In the genomic region with DNA sequence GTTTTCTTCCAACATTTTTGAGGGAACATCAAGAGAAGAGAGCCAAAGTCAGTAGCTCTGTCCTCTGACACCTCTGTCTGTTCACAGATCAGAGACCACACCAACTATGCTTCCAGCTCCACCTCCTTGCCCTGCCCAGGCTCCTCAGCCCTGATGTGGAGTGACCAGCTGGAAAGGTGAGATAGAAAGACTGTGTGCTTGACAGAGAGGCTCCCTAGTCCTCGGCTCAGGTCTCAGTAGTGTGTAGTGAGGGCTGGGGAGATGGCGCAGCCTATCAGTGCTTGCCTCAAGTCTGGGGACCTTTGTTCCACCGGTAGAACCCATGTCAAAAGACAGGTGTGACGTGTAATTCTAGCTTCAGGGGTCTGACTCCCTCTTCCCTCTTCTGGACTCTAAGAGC, we compare ENCODE assay signal across 27 mouse cellular contexts.
A peak's percentile ranks its signal among the peaks of the same experiment; 100 is the strongest.
DNase-seq lines count a peak whose midpoint lies in the region; ATAC-seq lines count a peak whose summit lies in the region.
"Had no signal": no experiment of that assay in that cellular context is flagged by ENCODE, and none has a peak within 500 bp of the region (broad histone marks: within the 10 kb centered on the region; RNA-seq: fewer than 3 reads in every experiment).

No protein-coding gene starts in this region.

- no peaks in the 10 kb centered on the region for H3K27me3 ChIP-seq in limb, embryonic 11.5 days (ENCODE audit: control insufficient read depth, insufficient read depth, low read length)
- H3K27me3 ChIP-seq in limb, embryonic 10.5 days (ENCODE audit: low read depth, poor library complexity, severe bottlenecking) = no peaks in the 10 kb centered on the region
- H3K27me3 ChIP-seq in liver, embryonic 12.5 days (replicated peaks) = no peaks in the 10 kb centered on the region
- no peaks in the 10 kb centered on the region for H3K27me3 ChIP-seq in liver, embryonic 15.5 days
- H3K27me3 ChIP-seq: forebrain, embryonic 13.5 days; heart, embryonic 15.5 days; hindbrain, embryonic 13.5 days had no signal

- H3K9ac ChIP-seq in limb, embryonic 11.5 days (ENCODE audit: low read length) = no peak overlapping the region
- no peak overlapping the region for H3K9ac ChIP-seq in liver, embryonic 12.5 days
- H3K9ac ChIP-seq in liver, embryonic 15.5 days = no peak overlapping the region
- H3K9ac ChIP-seq: forebrain, embryonic 13.5 days; heart, embryonic 15.5 days; hindbrain, embryonic 13.5 days had no signal

- WGBS in limb, embryonic 11.5 days = 83% methylated on average over 4 of the region's 4 CpGs
- 86% methylated on average over 4 of the region's 4 CpGs for WGBS in limb, embryonic 10.5 days
- WGBS in liver, embryonic 12.5 days (ENCODE audit: insufficient replicate concordance) = 57% methylated on average over 4 of the region's 4 CpGs
- WGBS in liver, embryonic 15.5 days (ENCODE audit: insufficient replicate concordance) = 54% methylated on average over 4 of the region's 4 CpGs

- H3K4me3 ChIP-seq in limb, embryonic 11.5 days (ENCODE audit: low read depth, low read length) = no peak overlapping the region
- no peak overlapping the region for H3K4me3 ChIP-seq in limb, embryonic 10.5 days
- H3K4me3 ChIP-seq in liver, embryonic 12.5 days = no peak overlapping the region
- no peak overlapping the region for H3K4me3 ChIP-seq in liver, embryonic 15.5 days (replicated peaks)
- H3K4me3 ChIP-seq: forebrain, embryonic 13.5 days; heart, embryonic 15.5 days; hindbrain, embryonic 10.5 days; hindbrain, embryonic 13.5 days had no signal

- H3K4me1 ChIP-seq in limb, embryonic 11.5 days (ENCODE audit: control insufficient read depth, insufficient read depth, low read length) = no peaks in the 10 kb centered on the region
- no peaks in the 10 kb centered on the region for H3K4me1 ChIP-seq in limb, embryonic 10.5 days
- H3K4me1 ChIP-seq in liver, embryonic 12.5 days = peaks cover 29% of the 10 kb centered on the region
- peaks cover 2% of the 10 kb centered on the region for H3K4me1 ChIP-seq in liver, embryonic 15.5 days (replicated peaks)
- H3K4me1 ChIP-seq: forebrain, embryonic 13.5 days; heart, embryonic 15.5 days; hindbrain, embryonic 10.5 days; hindbrain, embryonic 13.5 days had no signal

- H3K4me2 ChIP-seq in limb, embryonic 11.5 days (ENCODE audit: low read depth, severe bottlenecking) = no peak overlapping the region
- no peak overlapping the region for H3K4me2 ChIP-seq in liver, embryonic 12.5 days
- H3K4me2 ChIP-seq in liver, embryonic 15.5 days = no peak overlapping the region
- H3K4me2 ChIP-seq: forebrain, embryonic 13.5 days; heart, embryonic 11.5 days; heart, embryonic 15.5 days; hindbrain, embryonic 13.5 days had no signal

- no peaks in the 10 kb centered on the region for H3K9me3 ChIP-seq in limb, embryonic 11.5 days (ENCODE audit: control insufficient read depth, low read length)
- no peaks in the 10 kb centered on the region for H3K9me3 ChIP-seq in limb, embryonic 10.5 days (replicated peaks)
- H3K9me3 ChIP-seq in liver, embryonic 12.5 days (replicated peaks) = no peaks in the 10 kb centered on the region
- H3K9me3 ChIP-seq in liver, embryonic 15.5 days (replicated peaks) = no peaks in the 10 kb centered on the region
- H3K9me3 ChIP-seq: forebrain, embryonic 13.5 days; G1E; heart, embryonic 15.5 days; hindbrain, embryonic 10.5 days; hindbrain, embryonic 13.5 days had no signal

- ATAC-seq in limb, embryonic 11.5 days (ENCODE audit: insufficient number of reproducible peaks, low FRiP score, low TSS enrichment, low read depth) = 0 out of 2 replicates have a peak, but pooled peaks have one; percentile 13
- ATAC-seq in erythroblast, adult 5-6 weeks (replicated peaks; ENCODE audit: low FRiP score, poor library complexity, severe bottlenecking) = peak; percentile 45; the same call in 1 of the 2 replicates
- ATAC-seq in liver, embryonic 12.5 days = peak; percentile 74
- peak; percentile 45; the same call in 1 of the 2 replicates for ATAC-seq in liver, embryonic 15.5 days (ENCODE audit: insufficient read depth)
- ATAC-seq: forebrain, embryonic 13.5 days; forebrain, embryonic 16.5 days; hindbrain, embryonic 16.5 days had no signal

- no peak overlapping the region for H3K27ac ChIP-seq in limb, embryonic 11.5 days (replicated peaks; ENCODE audit: low read depth, low read length)
- H3K27ac ChIP-seq in limb, embryonic 10.5 days = no peak overlapping the region
- H3K27ac ChIP-seq in liver, embryonic 12.5 days = no peak overlapping the region
- no peak overlapping the region for H3K27ac ChIP-seq in liver, embryonic 15.5 days (replicated peaks)
- H3K27ac ChIP-seq: forebrain, embryonic 13.5 days; heart, embryonic 15.5 days; hindbrain, embryonic 10.5 days; hindbrain, embryonic 13.5 days had no signal

- DNase-seq in limb, embryonic 11.5 days (ENCODE audit: low spot score) = no peak
- no peak for DNase-seq in limb, embryonic 10.5 days (ENCODE audit: low spot score)
- DNase-seq in embryo, embryonic 10 days (ENCODE audit: low spot score) = no peak
- no peak for DNase-seq in right cerebral cortex, postnatal 4 days
- DNase-seq in testis, postnatal 14 days (ENCODE audit: low spot score) = no peak
- DNase-seq: adrenal gland, adult 2 months; adrenal gland, postnatal 14 days; B cell, adult 2 months; cerebellum, adult 11-12 months; cerebellum, adult 8-10 months; cerebellum, postnatal 10 days; cerebellum, postnatal 36 days; gastrocnemius, postnatal 10 days; gastrocnemius, postnatal 36 days; heart, postnatal 10 days; heart, postnatal 36 days had no signal

- H3K36me3 ChIP-seq in limb, embryonic 11.5 days (ENCODE audit: control insufficient read depth, insufficient read depth, low read length) = no peaks in the 10 kb centered on the region
- H3K36me3 ChIP-seq in limb, embryonic 10.5 days = no peaks in the 10 kb centered on the region
- H3K36me3 ChIP-seq in liver, embryonic 12.5 days = no peaks in the 10 kb centered on the region
- H3K36me3 ChIP-seq in liver, embryonic 15.5 days (replicated peaks) = no peaks in the 10 kb centered on the region
- H3K36me3 ChIP-seq: G1E; heart, embryonic 15.5 days; hindbrain, embryonic 10.5 days; hindbrain, embryonic 13.5 days had no signal

Comparison
In these comparisons a context has a peak if more than half of its experiments do, and no peak if none do; other contexts are left out.
1. ATAC-seq: peak in every context shown above with its lines; median percentile 74 in liver, embryonic 12.5 days; 45 in erythroblast, adult 5-6 weeks; 45 in liver, embryonic 15.5 days; 13 in limb, embryonic 11.5 days.